Mouse (Mus musculus) thymus, postnatal 36 days (tissue): ENCODE results near the gene Prkca.
A peak's percentile ranks its signal among the peaks of the same experiment; 100 is the strongest.

Experiments used
- DNase-seq, 2 experiments: peaks; one replicate each; pipeline ENCODE4 v3.0.0; 2022; ENCODE audit warnings: mixed read lengths in 2 of 2

Prkca gene

GRCm38 (mm10) chr11:108343789-108344462 lies at the start of gene Prkca:
TSS of gene Prkca (minus strand) at chr11:108343928.
- DNase-seq, result peak; percentile 93 to 94

GRCm38 (mm10) chr11:108385666-108386024 lies 41.9 kb upstream of the Prkca start:
- no peak for DNase-seq

- no peak for DNase-seq
Measured at GRCm38 (mm10) chr11:108384920-108385665, 41.4 kb upstream of the Prkca start.

- DNase-seq, result no peak
Measured at GRCm38 (mm10) chr11:108382664-108383063, 38.9 kb upstream of the Prkca start.

GRCm38 (mm10) chr11:108378363-108378751 lies 34.6 kb upstream of the Prkca start:
- no peak for DNase-seq

GRCm38 (mm10) chr11:108377680-108378362 lies 34.1 kb upstream of the Prkca start:
- DNase-seq, result peak; percentile 70 to 76

GRCm38 (mm10) chr11:108376815-108377214 lies 33.1 kb upstream of the Prkca start:
- DNase-seq, result no peak

- DNase-seq, result no peak
Measured at GRCm38 (mm10) chr11:108367046-108367445, 23.3 kb upstream of the Prkca start.

GRCm38 (mm10) chr11:108365600-108365999 lies 21.9 kb upstream of the Prkca start:
- DNase-seq, result no peak

- no peak for DNase-seq
Measured at GRCm38 (mm10) chr11:108364945-108365589, 21.3 kb upstream of the Prkca start.

GRCm38 (mm10) chr11:108363991-108364390 lies 20.3 kb upstream of the Prkca start:
- DNase-seq, result no peak

- DNase-seq, result no peak
Measured at GRCm38 (mm10) chr11:108362965-108363364, 19.2 kb upstream of the Prkca start.

GRCm38 (mm10) chr11:108360983-108361382 lies 17.3 kb upstream of the Prkca start:
- DNase-seq, result no peak

GRCm38 (mm10) chr11:108358911-108359310 lies 15.2 kb upstream of the Prkca start:
- no peak for DNase-seq

GRCm38 (mm10) chr11:108356020-108356419 lies 12.3 kb upstream of the Prkca start:
- no peak for DNase-seq

- no peak for DNase-seq
Measured at GRCm38 (mm10) chr11:108352842-108353388, 9.2 kb upstream of the Prkca start.

GRCm38 (mm10) chr11:108350799-108351198 lies 7.1 kb upstream of the Prkca start:
- no peak for DNase-seq

GRCm38 (mm10) chr11:108345321-108345720 lies 1.6 kb upstream of the Prkca start:
- no peak for DNase-seq

GRCm38 (mm10) chr11:108344759-108345158 lies 1.0 kb upstream of the Prkca start:
- DNase-seq, result no peak

- DNase-seq, result peak; percentile 43 to 51
Measured at GRCm38 (mm10) chr11:108342781-108343768, 653 bp downstream of the Prkca start, which contains the start of gene Apoh. TSS of gene Apoh (plus strand) at chr11:108343354.

GRCm38 (mm10) chr11:108341783-108342182 lies 1.9 kb downstream of the Prkca start:
- DNase-seq, result peak in 1 of 2 experiments; percentile 12

GRCm38 (mm10) chr11:108340293-108340692 lies 3.4 kb downstream of the Prkca start:
- no peak for DNase-seq
